Mouse (Mus musculus) erythroblast, embryonic 14.5 days (primary cell): Measurements from ENCODE around the gene Emsy.

Experiments
- GATA1 ChIP-seq: IDR thresholded peaks from 2 replicates; pipeline ENCODE4 v1.6.1; 2012; ENCODE audit warnings: low read length, inconsistent platforms, mixed read lengths
- TAL1 ChIP-seq: IDR thresholded peaks from 3 replicates; pipeline ENCODE4 v1.6.1; 2012; ENCODE audit warnings: low read length, inconsistent platforms, mixed read lengths

DNA sequence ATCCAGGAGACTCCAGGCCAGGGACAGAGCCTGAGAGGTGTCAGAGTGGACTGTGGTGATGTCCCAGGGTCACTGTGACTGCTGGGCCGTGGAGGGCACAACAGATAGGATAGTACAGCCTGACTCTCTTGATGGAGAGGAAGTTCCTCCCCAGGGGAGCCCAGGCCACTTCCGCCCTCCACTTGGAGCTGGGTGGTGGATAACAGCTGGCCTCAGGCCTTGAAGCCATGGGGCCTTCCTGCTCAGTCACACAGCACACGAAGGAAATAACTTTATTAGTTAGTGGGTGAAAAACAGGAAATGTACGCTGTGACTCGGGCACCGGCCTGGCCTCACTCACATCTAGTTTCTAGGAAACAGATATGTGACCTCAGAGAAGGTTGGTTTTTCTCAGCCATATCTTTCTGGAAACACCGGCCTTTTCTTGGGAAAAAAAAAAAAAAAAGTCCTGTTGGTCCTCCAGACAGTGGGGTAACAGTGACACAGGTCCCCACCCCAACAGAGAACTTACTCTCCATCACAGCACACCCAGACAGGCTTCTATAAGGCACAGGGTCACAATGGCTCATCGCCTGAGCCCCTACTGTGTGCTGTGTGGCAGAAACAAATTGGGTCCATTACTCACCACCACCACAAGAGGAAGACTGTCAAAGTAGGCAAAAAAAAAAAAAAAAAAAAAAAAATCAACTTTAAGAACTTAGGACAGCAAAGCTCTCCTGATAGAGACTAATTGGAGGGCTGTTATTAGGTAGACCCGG lies 91.8 kb downstream of the Emsy start:
- TF ChIP-seq GATA1 (no peak), TAL1 (no peak)
